Mouse (Mus musculus) neural tube, embryonic 15.5 days (tissue): ENCODE results near the gene Zfp53. TPM values are rescaled to one million over a fixed set of nuclear protein-coding genes. Genes with fewer than 3 reads are reported as not detected.

Source experiments
- ATAC-seq: fragments of 200-750 bp; cut with Nextera tagmentation; 2 replicates; pipeline ENCODE4 v1.8.0; 2017; ENCODE audit warnings: mild to moderate bottlenecking, moderate TSS enrichment, moderate library complexity; ENCODE audit not compliant: low FRiP score
- H3K27ac ChIP-seq: fragments of 300-500 bp; sonication (generic); replicated peaks from 2 replicates; pipeline ENCODE4 v1.5.1; 2015; ENCODE audit warnings: mild to moderate bottlenecking, inconsistent platforms
- H3K27me3 ChIP-seq: fragments of 300-500 bp; sonication (generic); replicated peaks from 2 replicates; pipeline ENCODE4 v1.6.1; 2015; ENCODE audit warnings: inconsistent platforms
- H3K36me3 ChIP-seq: fragments of 300-500 bp; sonication (generic); 2 replicates; pipeline ENCODE4 v1.6.1; 2015; ENCODE audit warnings: inconsistent platforms
- H3K4me1 ChIP-seq: fragments of 300-500 bp; sonication (generic); 2 replicates; pipeline ENCODE4 v1.6.1; 2015; ENCODE audit warnings: inconsistent platforms
- H3K4me2 ChIP-seq: fragments of 300-500 bp; sonication (generic); 2 replicates; pipeline ENCODE4 v1.6.1; 2015; ENCODE audit warnings: inconsistent platforms, mild to moderate bottlenecking, moderate library complexity
- H3K4me3 ChIP-seq: fragments of 300-500 bp; sonication (generic); replicated peaks from 2 replicates; pipeline ENCODE4 v1.5.1; 2015; ENCODE audit warnings: mild to moderate bottlenecking, inconsistent platforms
- H3K9ac ChIP-seq: fragments of 300-500 bp; sonication (generic); replicated peaks from 2 replicates; pipeline ENCODE4 v1.6.1; 2015; ENCODE audit warnings: mild to moderate bottlenecking, inconsistent platforms
- H3K9me3 ChIP-seq: fragments of 300-500 bp; sonication (generic); replicated peaks from 2 replicates; pipeline ENCODE4 v1.6.1; 2016; ENCODE audit warnings: inconsistent platforms
- WGBS: fragments of 180-500 bp; shearing (Covaris S2); methylation state at CpG from one replicate; pipeline ENCODE4 v1.1.7; 2015; ENCODE audit warnings: mixed read lengths; 5-methylcytosine and 5-hydroxymethylcytosine counted together
- polyA plus RNA-seq: library from polyadenylated mRNA; unstranded; fragments of >200 nt; fragmentation: Nextera tagmentation; extraction: Ambion mirVana; gene quantifications from 2 replicates; pipeline ENCODE4 v1.2.1, GENCODE M21; 2015

Zfp53 gene
- polyA plus RNA-seq, 1 experiment from 2014 or later = 9.7 TPM

- no peaks in the 10 kb centered on the region for H3K9me3 ChIP-seq
- 76% methylated on average over 5 of the region's 5 CpGs for WGBS
- peak overlapping the region; percentile 84 for H3K9ac ChIP-seq
- H3K4me1 ChIP-seq = peaks cover 31% of the 10 kb centered on the region
- peak overlapping the region; percentile 55 for H3K4me2 ChIP-seq
- ATAC-seq = peak; percentile 1; the same call in 1 of the 2 replicates
- no peaks in the 10 kb centered on the region for H3K27me3 ChIP-seq
- H3K27ac ChIP-seq = peak overlapping the region; percentile 93
- H3K36me3 ChIP-seq = no peaks in the 10 kb centered on the region
- peak overlapping the region; percentile 82 for H3K4me3 ChIP-seq
Measured at GRCm38 (mm10) chr17:21531621-21532020, 42.8 kb downstream of the Zfp53 start.

GRCm38 (mm10) chr17:21532101-21532951 is 43.5 kb downstream of the Zfp53 start:
- H3K9me3 ChIP-seq = no peaks in the 10 kb centered on the region
- H3K9ac ChIP-seq = peak overlapping the region; percentile 84
- H3K36me3 ChIP-seq = no peaks in the 10 kb centered on the region
- H3K4me2 ChIP-seq = peak overlapping the region; percentile 55
- H3K4me3 ChIP-seq = peak overlapping the region; percentile 82
- WGBS = under 1% methylated on average over 54 of the region's 54 CpGs
- no peaks in the 10 kb centered on the region for H3K27me3 ChIP-seq
- ATAC-seq = peak; percentile 91
- H3K27ac ChIP-seq = peak overlapping the region; percentile 93
- peaks cover 31% of the 10 kb centered on the region for H3K4me1 ChIP-seq

- no peaks in the 10 kb centered on the region for H3K9me3 ChIP-seq
- no peaks in the 10 kb centered on the region for H3K27me3 ChIP-seq
- ATAC-seq = no peak
- H3K4me3 ChIP-seq = no peak overlapping the region
- WGBS = 96% methylated on average over 1 of the region's 1 CpGs
- no peak overlapping the region for H3K27ac ChIP-seq
- H3K4me2 ChIP-seq = no peak overlapping the region; the same call in 1 of the 2 replicates
- H3K36me3 ChIP-seq = no peaks in the 10 kb centered on the region
- H3K9ac ChIP-seq = no peak overlapping the region
- H3K4me1 ChIP-seq = peaks cover 31% of the 10 kb centered on the region
Measured at GRCm38 (mm10) chr17:21533961-21534360, 45.2 kb downstream of the Zfp53 start.

- Histone ChIP-seq H3K4me1 (peaks cover 31% of the 10 kb centered on the region), H3K4me2 (peak overlapping the region; percentile 81), H3K27ac (peak overlapping the region; percentile 33; the same call in 1 of the 2 replicates), H3K4me3 (no peak overlapping the region), H3K9me3 (no peaks in the 10 kb centered on the region), H3K36me3 (no peaks in the 10 kb centered on the region), H3K9ac (no peak overlapping the region), H3K27me3 (no peaks in the 10 kb centered on the region)
- ATAC-seq = peak; percentile 32
- 25% methylated on average over 4 of the region's 4 CpGs for WGBS
Measured at GRCm38 (mm10) chr17:21534460-21535095, 45.8 kb downstream of the Zfp53 start.

- H3K9ac ChIP-seq = peak within 1 kb of the TSS; percentile 46
- 4% methylated on average over 21 of the region's 21 CpGs for WGBS
- peak; percentile 45 for ATAC-seq
- H3K4me1 ChIP-seq = peaks cover 31% of the 10 kb centered on the region
- peak within 1 kb of the TSS; percentile 81 for H3K4me2 ChIP-seq
- peak within 1 kb of the TSS; percentile 33; the same call in 1 of the 2 replicates for H3K27ac ChIP-seq
- H3K9me3 ChIP-seq = no peaks in the 10 kb centered on the region
- H3K4me3 ChIP-seq = peak within 1 kb of the TSS; percentile 49
- no peaks in the 10 kb centered on the region for H3K27me3 ChIP-seq
- H3K36me3 ChIP-seq = no peaks in the 10 kb centered on the region
Measured at GRCm38 (mm10) chr17:21535096-21536001, 46.6 kb downstream of the Zfp53 start, which contains the start of gene Zfp52. TSS of gene Zfp52 (plus strand) at chr17:21535539.

- Histone ChIP-seq H3K4me3 (peak overlapping the region; percentile 49), H3K9ac (peak overlapping the region; percentile 46), H3K4me2 (peak overlapping the region; percentile 81), H3K27ac (no peak overlapping the region), H3K36me3 (no peaks in the 10 kb centered on the region), H3K9me3 (no peaks in the 10 kb centered on the region), H3K27me3 (no peaks in the 10 kb centered on the region), H3K4me1 (peaks cover 29% of the 10 kb centered on the region)
- no peak for ATAC-seq
- WGBS = 41% methylated on average over 7 of the region's 7 CpGs
Measured at GRCm38 (mm10) chr17:21536096-21536495, 47.3 kb downstream of the Zfp53 start.

GRCm38 (mm10) chr17:21536676-21537075 is 47.9 kb downstream of the Zfp53 start:
- no peak overlapping the region for H3K4me2 ChIP-seq
- 93% methylated on average over 2 of the region's 2 CpGs for WGBS
- H3K4me3 ChIP-seq = no peak overlapping the region
- no peak for ATAC-seq
- no peaks in the 10 kb centered on the region for H3K9me3 ChIP-seq
- no peak overlapping the region for H3K9ac ChIP-seq
- H3K27me3 ChIP-seq = no peaks in the 10 kb centered on the region
- no peaks in the 10 kb centered on the region for H3K36me3 ChIP-seq
- H3K4me1 ChIP-seq = peaks cover 23% of the 10 kb centered on the region
- no peak overlapping the region for H3K27ac ChIP-seq

GRCm38 (mm10) chr17:21557831-21558230 is 69.0 kb downstream of the Zfp53 start:
- H3K9ac ChIP-seq = no peak overlapping the region
- 88% methylated on average over 2 of the region's 2 CpGs for WGBS

More at GRCm38 (mm10) chr17:21557831-21558230, 69.0 kb downstream of the Zfp53 start:
- no peak overlapping the region for H3K4me2 ChIP-seq
- no peak overlapping the region for H3K4me3 ChIP-seq
- peaks cover 8% of the 10 kb centered on the region for H3K36me3 ChIP-seq
- no peaks in the 10 kb centered on the region for H3K27me3 ChIP-seq
- no peaks in the 10 kb centered on the region for H3K4me1 ChIP-seq
- ATAC-seq = no peak
- H3K27ac ChIP-seq = no peak overlapping the region
- no peaks in the 10 kb centered on the region for H3K9me3 ChIP-seq

Other genes with a start within 250 kb of the Zfp53 start
- not detected in 2 replicates for gene Vmn1r235, start 232.6 kb upstream of the Zfp53 start, polyA plus RNA-seq
- not detected in 2 replicates for gene Vmn1r236, start 206.1 kb upstream of the Zfp53 start, polyA plus RNA-seq
- gene Vmn1r237, start 177.1 kb upstream of the Zfp53 start, polyA plus RNA-seq = not detected in 2 replicates
- 4.7 and 5.5 TPM in 2 replicates for gene Zfp677, start 105.2 kb upstream of the Zfp53 start, polyA plus RNA-seq
- gene Zfp54, start 65.8 kb upstream of the Zfp53 start, polyA plus RNA-seq = 4.6 and 6.8 TPM in 2 replicates
- 11.1 and 13.7 TPM in 2 replicates for gene Zfp51, start 38.6 kb upstream of the Zfp53 start, polyA plus RNA-seq
- 2.2 and 3.2 TPM in 2 replicates for gene Zfp52, start 46.5 kb downstream of the Zfp53 start, polyA plus RNA-seq
- gene Zfp948, start 78.0 kb downstream of the Zfp53 start, polyA plus RNA-seq = 17.1 and 18.8 TPM in 2 replicates
- gene Zfp983, start 161.6 kb downstream of the Zfp53 start, polyA plus RNA-seq = 11.2 and 11.9 TPM in 2 replicates
- 14.5 and 18.9 TPM in 2 replicates for gene Gm10226, start 202.9 kb downstream of the Zfp53 start, polyA plus RNA-seq
- 8.7 and 9.5 TPM in 2 replicates for gene Zfp760, start 218.7 kb downstream of the Zfp53 start, polyA plus RNA-seq
- 8.3 and 8.8 TPM in 2 replicates for gene Zfp229, start 241.8 kb downstream of the Zfp53 start, polyA plus RNA-seq